Mouse (Mus musculus) hindbrain, embryonic 10.5 days (tissue): ENCODE measurements at regions not wholly inside any gene's neighbourhood (a gene's known extent, or its start where the extent isn't known, plus 50 kb on each side); places are given as distances from the start of the nearest gene placed in this dataset.
A peak's percentile ranks its signal among the peaks of the same experiment; 100 is the strongest.
"Not testable (repeated sequence)": the region's sequence is repeated elsewhere in the genome, so short reads cannot be mapped to it uniquely, and the experiment has no call there.

Experiments
- DNase-seq: peaks from one replicate; pipeline ENCODE4 v3.0.0-alpha.2; 2017; ENCODE audit warnings: low spot score
- H3K27ac ChIP-seq: fragments of 300-500 bp; sonication (generic); 2 replicates; pipeline ENCODE4 v1.5.1; 2016; ENCODE audit warnings: mild to moderate bottlenecking, moderate library complexity
- H3K27me3 ChIP-seq: fragments of 300-500 bp; sonication (generic); 2 replicates; pipeline ENCODE4 v1.6.1; 2016; ENCODE audit warnings: mild to moderate bottlenecking; ENCODE audit not compliant: poor library complexity, insufficient read depth, severe bottlenecking
- H3K36me3 ChIP-seq: fragments of 300-500 bp; sonication (generic); 2 replicates; pipeline ENCODE4 v1.6.1; 2016; ENCODE audit warnings: mild to moderate bottlenecking, moderate library complexity
- H3K4me1 ChIP-seq: fragments of 300-500 bp; sonication (generic); replicated peaks from 2 replicates; pipeline ENCODE4 v1.6.1; 2016; ENCODE audit warnings: mild to moderate bottlenecking
- H3K4me3 ChIP-seq: fragments of 300-500 bp; sonication (generic); 2 replicates; pipeline ENCODE4 v1.5.1; 2016; ENCODE audit warnings: mild to moderate bottlenecking, moderate library complexity
- H3K9me3 ChIP-seq: fragments of 300-500 bp; sonication (generic); 2 replicates; pipeline ENCODE4 v1.6.1; 2016; ENCODE audit warnings: mild to moderate bottlenecking, moderate library complexity
- whole genome bisulfite sequencing: fragments of 180-500 bp; shearing (Covaris S2); methylation state at CpG from one replicate; pipeline ENCODE4 v1.1.7; 2016; 5-methylcytosine and 5-hydroxymethylcytosine counted together

DNA sequence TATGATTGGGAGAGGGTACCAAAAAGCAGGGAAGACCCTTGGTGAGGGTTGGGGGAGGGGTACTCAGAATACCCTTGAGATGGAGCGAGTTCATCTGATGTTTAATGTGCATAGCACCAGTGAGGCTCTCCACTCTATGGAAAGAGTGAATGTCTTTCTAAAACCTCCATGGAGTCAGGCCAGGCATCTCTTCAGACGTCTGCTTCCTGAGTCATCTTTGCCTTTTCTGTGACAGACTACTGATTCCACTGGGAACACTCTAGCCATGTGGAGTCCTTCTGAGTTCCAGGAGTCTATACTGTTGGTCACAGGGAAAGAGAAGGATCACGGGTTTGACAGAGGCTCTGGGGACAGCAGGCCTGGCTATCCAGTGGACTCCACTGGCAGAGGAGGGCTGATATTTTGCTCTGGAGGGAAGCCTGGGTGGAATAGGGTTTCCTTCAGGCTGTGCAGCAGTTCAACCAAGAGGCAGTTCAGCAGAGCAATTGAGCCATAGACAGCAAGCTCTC, 169.9 kb downstream of the Bcl2l11 start:
- DNase-seq, result no peak
- WGBS, result 73% methylated on average over 3 of the region's 3 CpGs
- Histone ChIP-seq H3K9me3 (peaks cover 6% of the 10 kb centered on the region; the same call in 1 of the 2 replicates), H3K27ac (no peak overlapping the region), H3K4me3 (no peak overlapping the region), H3K36me3 (no peaks in the 10 kb centered on the region), H3K27me3 (no peaks in the 10 kb centered on the region; the same call in 1 of the 2 replicates), H3K4me1 (peaks cover 25% of the 10 kb centered on the region)

DNA sequence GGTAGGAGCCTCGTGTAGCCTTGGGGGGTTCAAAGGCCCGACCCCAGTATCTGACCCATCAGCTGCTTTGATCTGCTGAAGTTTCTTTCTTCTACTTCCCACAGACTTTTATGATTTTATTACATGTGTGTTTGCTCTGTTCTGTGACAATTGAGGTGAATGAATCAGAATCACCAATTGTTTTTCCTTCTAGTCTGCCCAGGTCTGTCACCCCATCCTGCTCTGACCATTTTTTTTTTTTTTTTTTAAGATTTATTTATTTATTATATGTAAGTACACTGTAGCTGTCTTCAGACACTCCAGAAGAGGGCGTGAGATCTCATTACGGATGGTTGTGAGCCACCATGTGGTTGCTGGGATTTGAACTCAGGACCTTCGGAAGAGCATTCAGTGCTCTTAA, 170.6 kb downstream of the Bcl2l11 start:
- not testable (repeated sequence) for H3K27me3 ChIP-seq, H3K36me3 ChIP-seq, H3K27ac ChIP-seq, H3K9me3 ChIP-seq, DNase-seq, H3K4me3 ChIP-seq
- H3K4me1 ChIP-seq, result peaks cover 28% of the 10 kb centered on the region
- whole genome bisulfite sequencing, result 75% methylated on average over 5 of the region's 5 CpGs

DNA sequence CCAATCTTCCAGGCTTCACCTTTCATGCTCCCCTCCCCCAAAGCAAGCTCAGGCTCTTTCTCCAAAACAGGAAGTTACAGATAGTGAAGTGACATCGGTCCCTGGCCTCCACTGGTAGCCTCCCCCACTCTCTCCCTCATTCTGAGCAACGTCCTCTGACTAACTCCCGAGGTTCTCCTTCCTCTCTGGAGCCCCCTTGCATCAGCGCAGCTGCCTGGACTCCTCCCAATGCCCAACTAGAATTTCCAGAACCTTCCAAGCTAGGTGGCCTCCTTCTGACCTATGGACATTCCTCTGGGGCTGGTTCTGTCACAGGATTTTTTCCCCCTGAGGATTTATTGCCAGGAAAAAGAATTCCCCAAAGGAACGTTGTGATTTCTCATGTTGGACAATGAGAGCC, 171.1 kb downstream of the Bcl2l11 start:
- peaks cover 7% of the 10 kb centered on the region; the same call in 1 of the 2 replicates for H3K27me3 ChIP-seq
- 61% methylated on average over 5 of the region's 5 CpGs for WGBS
- DNase-seq, result no peak
- no peaks in the 10 kb centered on the region for H3K36me3 ChIP-seq
- H3K4me1 ChIP-seq, result peaks cover 31% of the 10 kb centered on the region
- H3K27ac ChIP-seq, result no peak overlapping the region
- H3K4me3 ChIP-seq, result no peak overlapping the region
- H3K9me3 ChIP-seq, result no peaks in the 10 kb centered on the region

- no peak overlapping the region for H3K27ac ChIP-seq
- peaks cover 7% of the 10 kb centered on the region; the same call in 1 of the 2 replicates for H3K27me3 ChIP-seq
- 58% methylated on average over 5 of the region's 5 CpGs for WGBS
- peaks cover 31% of the 10 kb centered on the region for H3K4me1 ChIP-seq
- no peaks in the 10 kb centered on the region for H3K36me3 ChIP-seq
- H3K9me3 ChIP-seq, result no peaks in the 10 kb centered on the region
- H3K4me3 ChIP-seq, result no peak overlapping the region
- DNase-seq, result no peak
These were observed 172.0 kb downstream of the Bcl2l11 start for GRCm38 (mm10) chr2:128297821-128298220.

DNA sequence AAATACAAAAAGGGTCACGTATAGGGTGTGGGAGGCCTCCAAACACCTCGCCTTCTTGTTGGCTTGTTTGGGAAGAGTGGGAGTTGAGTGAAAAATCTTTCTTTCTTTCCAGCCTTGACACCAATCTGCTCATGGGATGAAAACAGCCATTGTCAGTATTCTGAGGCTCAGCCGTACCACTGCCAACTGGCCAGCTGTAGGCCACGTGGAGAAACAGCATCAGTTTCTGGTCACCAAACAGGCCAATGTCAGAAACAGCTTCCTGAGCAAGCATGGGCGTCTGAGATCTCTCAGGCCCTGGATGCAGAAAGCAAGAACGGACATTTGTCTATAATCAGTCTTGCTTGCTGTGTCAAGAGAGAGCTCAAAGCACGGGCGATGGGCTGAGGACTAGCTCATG, 173.2 kb downstream of the Bcl2l11 start:
- no peak for DNase-seq
- no peaks in the 10 kb centered on the region for H3K9me3 ChIP-seq
- no peak overlapping the region for H3K27ac ChIP-seq
- H3K4me3 ChIP-seq, result no peak overlapping the region
- no peaks in the 10 kb centered on the region for H3K36me3 ChIP-seq
- H3K27me3 ChIP-seq, result peaks cover 7% of the 10 kb centered on the region; the same call in 1 of the 2 replicates
- WGBS, result 89% methylated on average over 8 of the region's 8 CpGs
- H3K4me1 ChIP-seq, result peaks cover 32% of the 10 kb centered on the region

- Histone ChIP-seq H3K36me3 (no peaks in the 10 kb centered on the region), H3K4me3 (no peak overlapping the region), H3K4me1 (peaks cover 32% of the 10 kb centered on the region), H3K9me3 (no peaks in the 10 kb centered on the region), H3K27ac (no peak overlapping the region), H3K27me3 (peaks cover 11% of the 10 kb centered on the region)
- WGBS, result 50% methylated on average over 8 of the region's 8 CpGs
- no peak for DNase-seq
These were observed 175.9 kb downstream of the Bcl2l11 start for GRCm38 (mm10) chr2:128301709-128302108.

GRCm38 (mm10) chr2:128304063-128304712, 178.3 kb downstream of the Bcl2l11 start:
- H3K4me3 ChIP-seq, result no peak overlapping the region
- peaks cover 19% of the 10 kb centered on the region for H3K4me1 ChIP-seq
- no peak overlapping the region for H3K27ac ChIP-seq
- peaks cover 17% of the 10 kb centered on the region for H3K27me3 ChIP-seq
- no peak for DNase-seq
- no peaks in the 10 kb centered on the region for H3K36me3 ChIP-seq
- H3K9me3 ChIP-seq, result no peaks in the 10 kb centered on the region
- WGBS, result 19% methylated on average over 12 of the region's 12 CpGs

DNA sequence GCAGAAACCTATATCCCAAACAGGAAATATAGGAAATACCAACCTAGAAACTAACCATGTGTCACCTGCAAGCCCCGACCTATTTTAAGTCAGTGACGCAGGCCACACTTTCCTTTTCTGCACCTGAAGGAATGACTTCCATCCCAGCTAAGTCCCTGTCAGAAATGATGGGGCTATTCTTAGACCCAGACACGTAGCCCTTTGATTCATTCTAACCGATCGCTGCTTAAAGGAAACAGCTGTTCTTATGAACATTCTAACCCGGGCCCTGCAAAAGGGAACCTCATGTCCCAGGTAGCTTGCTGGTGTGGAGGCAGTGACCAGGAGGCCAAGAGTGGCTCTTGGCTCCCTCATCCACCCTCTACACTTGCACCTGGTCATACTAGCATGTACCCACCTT, 180.9 kb downstream of the Bcl2l11 start:
- DNase-seq, result no peak

DNA sequence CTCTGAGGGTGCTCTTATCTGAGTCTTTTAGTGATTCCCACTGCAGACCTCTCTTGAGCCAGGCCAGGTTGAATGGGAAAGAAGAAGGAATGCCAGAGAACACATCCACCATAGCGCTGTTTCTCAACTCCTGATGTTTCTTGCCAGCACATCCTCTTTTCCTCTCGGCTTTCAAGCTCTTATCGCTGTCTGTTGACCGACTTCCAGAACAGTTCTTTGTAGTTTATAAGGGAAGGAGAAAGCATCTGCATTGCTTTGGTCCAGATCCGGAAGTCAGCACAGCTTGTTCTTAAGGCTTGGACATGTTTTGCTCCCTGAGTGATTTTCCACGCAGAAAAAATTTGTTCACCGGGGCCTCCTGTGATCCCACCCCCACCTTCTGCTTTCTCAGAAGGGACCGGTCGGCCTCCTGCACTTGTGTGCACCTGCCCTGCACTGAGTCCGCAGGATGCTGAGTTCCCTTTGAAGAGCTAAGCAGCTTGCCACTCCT, 183.7 kb downstream of the Bcl2l11 start:
- H3K9me3 ChIP-seq, result no peaks in the 10 kb centered on the region
- H3K27me3 ChIP-seq, result peaks cover 21% of the 10 kb centered on the region
- H3K4me3 ChIP-seq, result no peak overlapping the region
- 31% methylated on average over 10 of the region's 10 CpGs for WGBS
- DNase-seq, result no peak
- no peaks in the 10 kb centered on the region for H3K36me3 ChIP-seq
- H3K27ac ChIP-seq, result no peak overlapping the region
- peaks cover 31% of the 10 kb centered on the region for H3K4me1 ChIP-seq

More for the DNA sequence above, 180.9 kb downstream of the Bcl2l11 start:
- Histone ChIP-seq H3K27me3 (peaks cover 16% of the 10 kb centered on the region), H3K36me3 (no peaks in the 10 kb centered on the region), H3K27ac (no peak overlapping the region), H3K9me3 (no peaks in the 10 kb centered on the region), H3K4me3 (no peak overlapping the region), H3K4me1 (peaks cover 13% of the 10 kb centered on the region)
- 79% methylated on average over 6 of the region's 6 CpGs for WGBS

DNA sequence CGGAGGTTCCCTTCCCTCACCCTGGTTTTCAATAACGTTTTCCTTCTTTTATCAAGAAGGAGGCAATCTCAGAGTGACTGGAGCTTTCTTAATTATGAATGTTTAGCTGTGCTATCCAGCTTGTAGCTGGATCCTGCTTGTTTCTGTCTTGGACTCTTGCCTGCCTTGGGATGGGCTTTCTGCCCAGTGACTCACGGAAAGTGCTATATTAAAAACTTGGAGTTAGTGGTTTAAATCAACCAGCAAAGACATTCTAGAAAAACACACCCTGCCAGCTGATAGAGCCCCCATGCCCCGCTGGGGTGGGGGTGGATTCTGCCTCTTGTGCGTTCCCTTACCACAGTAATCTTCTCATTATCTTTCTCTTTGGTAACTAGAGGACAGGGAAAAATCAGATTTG, 184.2 kb downstream of the Bcl2l11 start:
- WGBS, result 45% methylated on average over 5 of the region's 5 CpGs
- H3K36me3 ChIP-seq, result no peaks in the 10 kb centered on the region
- peaks cover 26% of the 10 kb centered on the region for H3K4me1 ChIP-seq
- no peak overlapping the region for H3K27ac ChIP-seq
- no peaks in the 10 kb centered on the region for H3K9me3 ChIP-seq
- peaks cover 17% of the 10 kb centered on the region for H3K27me3 ChIP-seq
- no peak for DNase-seq
- H3K4me3 ChIP-seq, result no peak overlapping the region

GRCm38 (mm10) chr2:128312084-128312594, 186.3 kb downstream of the Bcl2l11 start:
- H3K4me1 ChIP-seq, result peaks cover 26% of the 10 kb centered on the region
- peak; percentile 47 for DNase-seq
- H3K9me3 ChIP-seq, result no peaks in the 10 kb centered on the region
- peak overlapping the region; percentile 42 for H3K4me3 ChIP-seq
- H3K27ac ChIP-seq, result peak overlapping the region; percentile 76
- H3K27me3 ChIP-seq, result peaks cover 17% of the 10 kb centered on the region
- 1% methylated on average over 14 of the region's 14 CpGs for WGBS
- H3K36me3 ChIP-seq, result no peaks in the 10 kb centered on the region

DNA sequence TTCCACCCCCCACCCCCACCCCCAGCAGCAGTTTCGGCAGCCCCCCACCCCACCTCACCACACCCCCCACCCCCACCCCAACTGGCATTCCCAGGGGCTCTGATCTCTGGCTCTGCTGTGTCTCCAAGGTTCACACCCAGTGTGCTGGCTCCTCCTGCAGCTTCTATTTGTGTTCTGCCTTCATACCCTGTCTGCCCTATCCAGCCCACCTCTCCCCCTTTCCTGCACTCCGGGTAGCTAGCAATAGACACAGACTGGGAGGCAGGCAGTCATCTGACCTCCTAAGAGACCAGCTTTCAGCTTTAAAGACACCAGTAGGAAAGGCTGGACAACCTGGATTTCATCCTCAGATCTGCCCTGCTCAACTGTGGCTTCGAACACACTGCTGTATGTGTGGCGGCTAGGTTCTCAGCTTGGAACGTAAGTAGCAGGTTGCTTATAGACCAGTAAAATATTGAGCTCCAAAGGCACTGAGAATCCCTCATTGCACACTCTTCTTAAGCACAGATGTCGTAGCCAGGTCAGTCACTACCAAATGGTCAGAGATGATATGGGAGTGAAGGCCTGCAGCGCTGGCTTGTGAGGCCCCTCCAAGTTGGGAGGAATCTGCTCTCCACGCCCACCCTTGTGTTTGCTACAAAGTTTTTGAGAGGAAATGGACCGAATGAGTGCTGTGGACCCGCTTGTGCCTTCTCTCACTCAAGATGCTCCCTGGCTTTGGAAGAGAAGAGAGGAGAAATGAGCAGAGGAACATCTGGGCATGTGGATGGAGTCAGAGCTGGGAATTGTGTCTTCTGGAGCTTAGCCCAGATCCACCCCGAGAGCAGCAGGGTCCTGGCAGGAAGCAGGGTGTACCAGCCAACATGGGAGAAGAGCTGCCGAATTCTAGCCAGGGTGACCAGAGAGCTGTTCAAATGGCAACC, 187.1 kb downstream of the Bcl2l11 start:
- no peak for DNase-seq
- H3K27ac ChIP-seq, result peak overlapping the region; percentile 76

GRCm38 (mm10) chr2:128313582-128313918, 187.7 kb downstream of the Bcl2l11 start:
- DNase-seq, result peak; percentile 34
- Histone ChIP-seq H3K36me3 (no peaks in the 10 kb centered on the region), H3K27me3 (peaks cover 11% of the 10 kb centered on the region), H3K4me1 (peaks cover 30% of the 10 kb centered on the region), H3K27ac (peak overlapping the region; percentile 41; the same call in 1 of the 2 replicates), H3K4me3 (no peak overlapping the region), H3K9me3 (no peaks in the 10 kb centered on the region)
- WGBS, result 45% methylated on average over 2 of the region's 2 CpGs

More for the DNA sequence above, 187.1 kb downstream of the Bcl2l11 start:
- H3K36me3 ChIP-seq, result no peaks in the 10 kb centered on the region
- peaks cover 26% of the 10 kb centered on the region for H3K4me1 ChIP-seq
- H3K9me3 ChIP-seq, result no peaks in the 10 kb centered on the region
- peaks cover 17% of the 10 kb centered on the region for H3K27me3 ChIP-seq
- 52% methylated on average over 12 of the region's 12 CpGs for WGBS
- H3K4me3 ChIP-seq, result peak overlapping the region; percentile 42
